Mouse (Mus musculus) embryo, embryonic 10.5 days (tissue): ENCODE results near the gene Clec18a.
"Not testable (repeated sequence)": the region's sequence is repeated elsewhere in the genome, so short reads cannot be mapped to it uniquely, and the experiment has no call there.

ENCODE experiments used
- DNase-seq: peaks from one replicate; pipeline ENCODE4 v3.0.0-alpha.2; 2015; ENCODE audit warnings: low spot score

The Clec18a gene

DNA sequence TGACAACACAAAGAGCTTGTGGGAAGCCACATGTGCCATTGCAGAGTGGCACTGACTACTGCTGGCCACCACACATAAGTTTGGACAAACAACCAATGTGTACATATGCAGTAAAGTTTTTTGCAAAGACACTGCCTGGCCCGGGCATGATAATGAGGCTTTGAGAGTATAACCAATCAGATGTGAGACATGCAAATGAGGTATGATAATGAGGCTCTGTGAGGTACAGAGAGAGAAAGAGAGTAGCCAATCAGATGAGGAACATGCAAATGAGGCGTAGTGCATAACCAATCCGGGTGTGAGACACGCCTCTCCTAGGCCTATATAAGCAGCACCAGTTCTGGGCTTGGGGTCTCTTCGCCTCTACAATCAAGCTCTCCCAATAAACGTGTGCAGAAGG, at the start of gene Clec18a:
Gene Clec18a (minus strand): TSS at position 101 of the 400 bp plus-strand sequence.
- DNase-seq = not testable (repeated sequence)

DNA sequence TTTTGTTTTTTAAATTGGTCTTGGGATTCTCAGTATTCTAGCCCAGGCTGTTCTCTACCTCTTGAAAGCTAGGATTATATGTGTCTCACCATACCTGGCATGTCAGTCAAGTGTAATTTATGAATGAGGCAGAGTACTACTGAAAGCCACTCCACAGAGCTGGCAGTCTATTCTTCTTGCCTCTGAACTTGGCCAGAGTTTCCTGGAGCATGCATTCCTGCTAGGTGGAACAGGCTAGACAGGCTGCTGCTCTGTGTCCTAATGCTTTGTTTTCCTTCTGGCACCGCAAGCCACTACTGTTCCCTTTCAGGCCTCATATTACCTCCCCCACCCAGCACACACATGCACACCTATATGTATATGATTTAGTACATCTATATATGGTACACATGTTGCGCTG, 38.5 kb upstream of the Clec18a start:
- DNase-seq = no peak

DNA sequence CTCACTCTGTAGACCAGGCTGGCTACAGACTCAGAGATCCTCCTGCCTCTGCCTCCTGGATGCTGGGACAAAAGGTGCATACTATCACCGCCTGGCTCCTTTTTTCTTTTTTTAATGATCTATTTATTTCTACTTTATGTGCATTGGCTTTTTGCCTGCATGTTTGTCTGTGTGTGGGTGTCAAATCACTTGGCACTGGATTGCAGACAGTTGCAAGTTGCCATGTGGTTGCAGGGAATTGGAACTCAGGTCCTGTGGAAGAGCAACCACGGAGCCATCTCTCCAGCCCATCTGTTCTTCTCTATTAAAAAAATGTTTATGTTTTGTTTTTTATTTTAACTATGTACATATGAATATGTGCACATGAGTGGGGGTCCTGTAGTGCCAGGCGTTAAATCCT, 27.3 kb upstream of the Clec18a start:
- DNase-seq = no peak

DNA sequence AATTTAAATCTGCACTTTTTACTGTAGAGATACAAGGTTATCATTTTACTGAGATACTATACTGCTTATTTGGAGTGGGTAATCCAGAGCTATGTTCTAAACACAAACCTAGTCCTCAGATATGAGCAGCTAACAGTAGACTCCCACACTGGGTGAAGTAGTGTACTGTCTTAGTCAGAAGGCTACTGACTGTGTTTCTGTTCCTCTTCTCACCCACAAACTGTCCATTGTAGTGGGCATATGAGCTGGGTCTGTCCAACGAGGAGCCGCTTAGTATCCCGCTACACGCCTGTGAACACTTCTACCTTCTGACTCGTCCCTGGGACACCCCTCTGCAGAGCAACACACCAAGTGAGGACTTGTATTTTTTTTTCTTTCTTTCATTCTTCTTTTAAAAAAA, 22.7 kb upstream of the Clec18a start:
- DNase-seq = no peak

DNA sequence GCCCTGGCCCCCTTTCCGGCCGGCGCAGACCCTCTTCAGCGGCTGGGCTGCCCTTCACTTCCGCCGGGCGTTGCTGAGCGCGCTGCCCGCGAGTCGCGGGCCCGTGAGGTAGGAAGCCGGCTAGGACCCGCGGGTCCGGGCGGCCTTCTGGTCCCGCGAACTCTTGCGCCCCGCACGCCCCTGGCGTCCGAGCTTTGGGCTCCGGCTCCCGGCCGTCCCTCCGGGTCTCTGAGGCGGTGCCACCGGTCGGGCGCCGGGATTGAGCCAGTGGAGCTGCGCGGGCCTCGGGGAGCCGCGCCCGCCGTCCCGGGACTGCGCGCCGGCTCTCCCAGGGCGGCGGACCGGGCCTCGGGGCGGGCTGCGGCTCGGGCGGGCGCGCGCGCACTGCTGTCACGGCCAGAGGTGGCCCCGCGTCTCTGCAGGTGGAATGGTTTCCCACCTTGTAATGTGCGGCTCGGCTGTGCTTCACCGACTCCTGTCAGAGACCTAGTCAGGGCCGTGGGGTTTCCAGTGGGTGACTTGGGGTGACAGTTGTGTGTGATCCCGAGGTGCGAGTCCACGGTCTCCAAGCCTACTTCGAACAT, 2.6 kb upstream of the Clec18a start:
- DNase-seq = not testable (repeated sequence)

DNA sequence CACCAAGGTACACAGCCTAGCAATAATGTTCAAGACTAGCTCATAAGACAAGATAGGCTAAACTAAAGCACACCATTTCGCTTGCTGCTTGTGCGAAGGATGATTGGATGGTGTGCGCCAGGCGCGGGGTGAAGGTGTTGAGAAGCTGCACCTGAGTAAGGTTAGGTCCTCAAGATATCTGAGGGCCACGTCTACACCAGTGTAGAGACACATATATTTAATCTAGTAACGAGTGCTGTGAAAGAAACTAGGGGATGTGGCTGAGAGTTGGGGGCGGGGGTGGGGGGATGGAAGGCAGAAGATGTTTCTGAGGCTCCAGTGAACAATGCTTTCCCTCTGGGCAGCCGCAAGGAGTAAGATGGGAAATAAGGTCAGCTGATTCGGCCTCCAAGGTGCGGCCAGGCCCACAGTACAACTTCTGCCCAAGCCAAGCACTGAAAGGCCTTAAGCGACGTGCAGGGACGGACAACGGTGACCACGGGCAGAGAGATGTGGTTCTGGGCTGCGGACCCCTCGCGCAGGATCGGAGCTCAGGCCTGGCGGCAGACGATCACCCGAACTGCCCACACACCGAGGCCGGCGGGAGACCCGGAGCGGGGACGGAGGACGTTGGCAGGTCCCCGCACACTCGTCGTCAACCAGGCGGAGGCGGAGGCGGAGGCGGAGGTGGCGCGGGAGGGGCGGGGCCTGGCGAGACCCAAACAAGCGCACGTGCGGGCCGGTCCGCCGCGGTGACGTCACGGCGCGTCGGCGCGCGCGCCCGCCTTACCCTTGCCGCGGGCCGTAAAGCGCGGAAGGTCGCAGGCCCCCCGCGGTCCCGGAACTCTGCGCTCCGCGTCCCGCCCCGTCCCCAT, 1.9 kb upstream of the Clec18a start, which contains the start of gene Pdpr:
Gene Pdpr (plus strand): TSS at position 766 of the 854 bp plus-strand sequence.
- DNase-seq = peak; percentile 87

DNA sequence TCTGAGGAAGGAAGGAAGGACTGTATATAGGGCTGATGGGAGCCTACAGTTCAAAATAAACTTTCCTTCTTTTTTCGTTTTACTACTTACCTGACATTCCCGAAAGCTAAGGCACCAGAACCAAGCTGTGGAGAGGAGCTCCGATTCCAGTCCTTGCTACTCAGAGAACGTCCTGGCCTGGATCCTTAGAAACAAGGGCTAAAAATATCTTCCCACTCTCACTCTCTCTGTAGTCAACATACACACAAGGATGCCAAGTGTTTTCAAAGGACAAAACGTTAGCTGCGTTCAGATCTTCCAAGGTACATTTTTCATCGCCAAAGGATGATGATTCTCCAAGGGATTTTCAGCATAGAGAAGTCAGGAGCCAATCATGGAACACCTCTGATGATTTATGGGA, 520 bp downstream of the Clec18a start:
- no peak for DNase-seq

DNA sequence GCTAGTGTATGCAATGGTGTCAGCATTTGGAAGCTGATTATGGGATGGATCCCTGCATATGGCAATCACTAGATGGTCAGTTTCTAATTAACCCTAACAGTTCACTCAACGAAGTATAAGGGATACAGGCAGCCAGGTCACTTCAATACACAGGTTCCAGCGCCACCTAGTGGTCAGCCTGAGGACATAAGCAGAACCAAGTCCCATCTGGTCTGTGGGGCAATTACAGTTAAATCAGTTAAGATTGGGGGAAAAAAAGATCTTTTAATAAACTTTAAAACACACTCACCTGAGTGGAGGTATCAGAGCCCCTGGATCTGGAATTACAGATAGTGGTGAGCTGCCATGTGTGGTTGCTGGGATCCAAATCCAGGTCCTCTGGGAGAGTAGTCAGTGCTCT, 2.1 kb downstream of the Clec18a start:
- DNase-seq = peak; percentile 88

DNA sequence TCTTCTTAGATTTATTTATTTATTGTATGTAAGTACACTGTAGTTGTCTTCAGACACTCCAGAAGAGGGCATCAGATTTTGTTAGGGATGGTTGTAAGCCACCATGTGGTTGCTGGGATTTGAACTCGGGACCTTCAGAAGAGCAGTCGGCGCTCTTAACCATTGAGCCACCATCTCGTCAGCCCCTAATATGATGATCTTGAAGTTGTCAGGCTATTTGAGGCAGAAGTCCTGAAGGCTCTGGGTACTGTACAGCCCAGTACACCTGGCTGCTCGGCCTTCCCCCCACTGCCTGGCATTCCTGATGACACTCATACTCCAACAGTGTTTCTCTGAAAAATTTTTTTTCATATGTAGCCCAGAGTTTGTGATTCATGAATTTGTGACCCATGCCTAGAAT, 8.3 kb downstream of the Clec18a start:
- DNase-seq = not testable (repeated sequence)

DNA sequence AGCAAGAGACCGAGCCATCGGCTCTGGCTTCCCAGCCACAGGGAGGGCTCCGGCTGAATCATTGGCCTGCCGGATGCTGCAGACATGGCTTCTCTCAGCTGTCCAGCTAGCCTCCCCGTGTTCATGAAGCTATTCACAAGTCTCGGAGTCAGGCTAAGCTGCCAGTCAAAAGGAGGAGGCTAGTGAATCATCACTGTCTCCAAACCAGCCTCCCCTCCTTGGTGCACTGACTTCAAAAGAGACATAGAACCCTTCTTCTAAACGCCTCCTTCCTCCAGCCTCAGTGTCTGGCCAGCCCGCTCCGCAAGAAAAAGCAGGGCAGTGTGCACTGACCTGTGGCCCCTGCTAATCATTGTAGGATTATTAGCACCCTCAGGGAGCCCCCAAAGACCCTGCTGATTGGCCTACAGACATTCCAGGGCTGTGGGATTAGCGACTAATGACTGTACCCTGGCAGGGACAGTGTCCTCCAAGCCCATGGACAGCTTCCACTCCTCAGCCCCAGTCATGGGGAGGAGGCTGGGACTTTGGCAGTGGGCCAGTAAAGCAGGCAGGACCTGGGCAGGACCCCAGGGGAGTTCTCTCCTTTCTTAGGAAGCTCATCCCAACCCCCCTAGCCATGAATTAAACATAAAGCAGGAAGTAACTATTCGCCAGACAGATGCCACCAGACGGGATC, 10.5 kb downstream of the Clec18a start:
- no peak for DNase-seq

DNA sequence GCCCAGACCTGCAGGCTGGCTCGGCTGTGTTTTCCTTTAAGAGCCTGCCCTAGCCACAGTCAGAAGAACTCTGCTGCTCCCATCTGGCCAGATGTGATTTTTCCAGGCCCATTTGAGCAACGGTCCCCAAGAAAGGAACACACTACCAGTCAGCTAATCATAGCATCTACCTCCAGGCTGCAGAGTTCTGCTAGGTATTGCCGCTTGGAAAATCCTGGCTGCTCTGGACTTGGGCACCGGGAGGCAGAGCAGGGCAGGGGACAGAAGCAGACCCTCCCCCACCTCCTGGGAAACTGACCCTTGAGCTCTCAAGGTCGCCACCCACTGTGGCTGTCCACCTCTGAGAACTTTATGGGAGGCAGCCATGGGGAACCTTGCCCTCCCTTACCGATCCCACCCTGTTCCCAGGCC, 12.4 kb downstream of the Clec18a start:
- peak; percentile 56 for DNase-seq

DNA sequence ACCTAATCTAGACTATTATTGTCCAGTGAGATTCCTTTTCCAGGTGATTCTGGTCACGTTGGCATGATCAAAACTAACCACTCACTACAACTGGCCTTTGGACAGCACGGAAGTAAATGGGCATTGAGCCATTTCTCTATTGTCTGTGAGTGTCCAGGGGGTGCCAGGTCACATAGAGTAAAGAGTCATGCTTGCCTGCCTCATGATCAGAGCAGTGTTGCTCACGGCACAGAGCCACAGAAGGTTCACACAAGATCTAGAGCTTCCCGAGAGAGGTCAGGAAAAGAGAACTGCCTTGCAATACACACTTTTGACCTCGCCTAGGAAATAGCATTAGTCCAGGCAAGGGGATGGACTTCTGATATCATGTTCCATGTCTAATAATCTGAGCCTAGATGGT, 12.8 kb downstream of the Clec18a start:
- no peak for DNase-seq

DNA sequence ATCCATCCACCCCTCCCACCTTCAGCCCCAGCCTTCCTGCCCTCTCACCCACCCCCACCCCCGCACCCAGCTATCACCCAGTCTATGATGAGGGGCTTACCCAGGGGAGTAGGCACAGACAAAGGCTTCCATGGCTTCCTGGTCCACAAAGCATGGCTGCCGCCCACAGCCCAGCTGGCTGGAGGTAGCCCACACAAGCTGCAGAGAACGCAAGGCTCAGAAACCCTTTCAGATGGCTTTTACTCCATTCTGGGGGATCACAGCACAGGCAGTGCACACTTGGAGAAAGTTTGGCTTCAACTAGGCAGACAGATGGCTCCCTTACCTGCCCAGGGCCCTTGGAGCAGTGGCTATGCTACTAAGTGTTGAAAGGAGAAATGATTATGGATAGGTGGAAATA, 16.3 kb downstream of the Clec18a start:
- no peak for DNase-seq

DNA sequence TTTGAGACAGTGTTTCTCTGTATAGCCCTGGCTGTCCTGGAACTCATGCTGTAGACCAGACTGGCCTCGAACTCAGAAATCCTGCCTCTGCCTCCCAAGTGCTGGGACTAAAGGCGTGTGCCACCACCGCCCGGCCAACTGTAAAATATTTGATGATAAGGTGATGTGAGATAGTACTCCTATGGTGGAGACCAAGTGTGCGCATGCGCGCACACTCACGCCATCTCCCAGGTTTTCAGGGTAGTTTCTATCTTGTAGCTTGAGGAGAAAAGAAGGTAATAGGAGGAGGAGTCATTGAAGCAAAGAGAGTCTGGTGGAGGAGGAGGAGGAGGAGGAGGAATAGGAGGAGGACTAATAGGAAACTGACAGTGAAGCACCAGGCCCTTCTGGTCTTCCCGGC, 23.6 kb downstream of the Clec18a start:
- DNase-seq = not testable (repeated sequence)

DNA sequence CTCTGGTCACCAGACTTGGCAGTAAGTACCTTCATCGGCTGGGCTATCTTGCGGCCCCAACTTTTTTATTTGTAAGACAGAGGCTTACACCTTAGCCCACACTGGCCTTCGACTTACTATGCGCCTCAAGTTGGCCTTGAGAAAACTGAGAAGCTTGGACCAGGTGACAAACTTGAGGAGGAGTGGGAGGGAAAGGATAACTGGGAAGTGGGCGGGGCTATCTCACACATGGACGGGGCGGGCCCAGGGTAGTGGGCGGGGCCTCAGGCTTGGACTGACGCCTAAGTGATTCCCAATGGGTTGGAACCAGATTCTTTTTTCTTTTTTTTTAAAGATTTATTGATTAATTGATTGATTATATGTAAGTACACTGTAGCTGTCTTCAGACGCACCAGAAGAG, 24.8 kb downstream of the Clec18a start:
- DNase-seq = peak; percentile 41

DNA sequence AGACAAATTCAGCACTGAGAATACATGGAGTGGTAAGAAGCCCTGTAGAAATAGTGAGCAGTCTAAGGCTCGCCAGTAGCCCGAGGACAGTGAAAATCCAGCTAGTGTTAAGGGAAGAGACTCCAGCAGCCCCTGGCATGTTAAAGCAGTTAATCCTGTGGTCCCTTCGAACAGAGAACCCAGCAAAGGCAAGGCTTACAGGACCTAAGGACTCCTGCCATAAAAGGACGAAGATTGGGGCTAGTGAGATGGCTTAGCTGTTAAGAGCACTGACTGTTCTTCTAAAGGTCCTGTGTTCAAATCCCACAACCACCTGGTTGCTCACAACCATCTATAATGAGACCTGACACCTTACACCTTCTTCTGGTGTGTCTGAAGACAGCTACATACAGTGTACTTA, 25.9 kb downstream of the Clec18a start:
- DNase-seq = no peak

DNA sequence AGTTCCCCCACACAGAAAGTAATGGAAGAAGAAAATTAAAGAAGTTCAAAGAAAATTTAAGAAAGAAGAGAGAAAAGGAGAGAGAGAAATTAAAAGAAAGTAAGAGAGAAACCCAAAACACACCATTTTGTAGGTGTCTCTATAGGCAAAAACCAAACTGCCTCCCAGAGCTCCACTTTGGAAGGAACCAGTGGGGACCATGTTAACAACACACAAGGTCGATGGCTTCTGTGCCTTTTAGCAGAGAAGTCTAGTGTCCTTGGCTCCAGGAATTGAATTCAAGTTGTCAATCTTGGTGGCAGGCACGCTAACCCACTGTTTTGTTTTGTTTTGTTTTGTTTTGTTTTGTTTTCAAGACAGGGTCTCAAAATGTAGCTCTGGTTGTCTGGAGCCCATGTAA, 29.3 kb downstream of the Clec18a start:
- peak; percentile 36 for DNase-seq

DNA sequence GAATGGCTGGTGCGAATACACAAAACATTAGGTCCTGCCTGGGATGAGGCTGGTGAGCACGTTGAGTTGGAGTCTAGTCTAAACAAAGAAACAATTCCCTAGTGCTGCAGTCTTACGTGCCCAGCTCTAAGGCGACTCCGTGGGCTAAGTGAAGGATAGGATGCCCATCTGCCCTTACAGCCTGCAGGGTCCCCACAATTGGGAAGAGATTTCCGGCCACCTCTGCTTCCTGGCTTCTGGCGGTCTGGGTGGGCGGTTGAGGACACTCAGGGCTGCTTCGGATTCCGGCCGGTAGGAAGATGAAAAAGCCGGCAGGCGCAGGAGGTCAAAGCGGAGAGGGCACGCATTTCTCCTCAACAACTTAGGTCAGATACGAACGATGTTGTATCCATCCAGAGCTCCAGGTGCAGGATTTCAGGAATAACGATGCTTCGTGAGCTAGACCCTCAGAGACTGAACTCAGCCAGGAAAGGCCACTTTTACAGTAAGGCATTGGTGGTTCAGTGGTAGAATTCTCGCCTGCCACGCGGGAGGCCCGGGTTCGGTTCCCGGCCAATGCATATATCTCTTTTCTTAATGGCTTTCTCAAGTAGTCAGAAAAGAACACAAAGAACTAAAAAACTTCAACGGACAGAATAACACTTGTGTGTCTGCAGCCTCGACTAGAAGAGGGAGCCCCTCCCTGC, 30.0 kb downstream of the Clec18a start:
- DNase-seq = peak; percentile 95

DNA sequence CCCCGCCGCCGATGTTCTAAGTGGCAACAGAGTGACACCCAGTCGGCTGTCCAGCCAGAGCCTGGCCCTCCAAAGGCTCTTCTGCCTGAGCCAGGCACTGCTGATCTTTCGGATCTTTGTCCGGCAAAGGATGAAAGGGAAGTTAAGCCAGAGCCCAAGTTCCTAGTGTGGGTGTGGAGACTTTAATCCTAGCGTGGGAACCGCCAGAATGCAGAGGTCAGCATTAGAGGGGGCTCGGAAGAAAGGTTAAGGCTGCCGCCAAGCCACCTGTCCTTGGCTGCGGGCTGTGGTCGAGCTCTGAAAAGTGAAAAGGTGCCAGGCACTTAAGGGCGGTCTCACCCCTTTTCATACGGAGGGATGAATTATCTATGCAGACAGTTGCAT, 30.5 kb downstream of the Clec18a start:
- DNase-seq = peak; percentile 56

DNA sequence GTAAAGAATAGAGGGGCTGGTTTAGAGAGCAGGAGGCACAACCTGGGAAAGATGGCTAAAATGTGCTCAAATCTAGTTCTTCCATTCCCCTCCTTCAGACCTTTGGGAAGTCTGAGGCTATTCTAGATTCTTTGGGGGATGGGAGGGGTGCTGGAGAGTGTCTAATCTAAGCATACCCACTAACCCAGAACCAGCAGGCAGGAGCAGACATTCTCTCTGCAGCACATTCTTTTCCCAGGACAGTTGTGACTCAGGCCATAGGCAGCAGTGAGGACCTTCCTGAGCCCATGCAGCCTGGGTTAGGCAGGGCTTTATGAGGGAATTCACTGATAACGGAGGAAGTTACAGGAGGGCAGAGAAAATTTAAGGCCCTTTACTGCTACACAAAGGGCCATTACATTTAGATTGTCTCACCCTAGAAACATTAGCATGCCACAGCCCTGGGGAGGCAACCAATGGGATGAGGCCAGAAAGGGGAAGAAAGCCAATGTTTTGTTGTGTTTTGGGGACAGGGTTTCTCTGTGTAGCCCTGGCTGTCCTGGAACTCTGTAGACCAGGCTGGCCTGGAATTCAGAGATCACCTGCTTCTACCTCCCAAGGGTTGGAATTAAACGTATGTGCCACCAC, 33.2 kb downstream of the Clec18a start:
- DNase-seq = no peak

DNA sequence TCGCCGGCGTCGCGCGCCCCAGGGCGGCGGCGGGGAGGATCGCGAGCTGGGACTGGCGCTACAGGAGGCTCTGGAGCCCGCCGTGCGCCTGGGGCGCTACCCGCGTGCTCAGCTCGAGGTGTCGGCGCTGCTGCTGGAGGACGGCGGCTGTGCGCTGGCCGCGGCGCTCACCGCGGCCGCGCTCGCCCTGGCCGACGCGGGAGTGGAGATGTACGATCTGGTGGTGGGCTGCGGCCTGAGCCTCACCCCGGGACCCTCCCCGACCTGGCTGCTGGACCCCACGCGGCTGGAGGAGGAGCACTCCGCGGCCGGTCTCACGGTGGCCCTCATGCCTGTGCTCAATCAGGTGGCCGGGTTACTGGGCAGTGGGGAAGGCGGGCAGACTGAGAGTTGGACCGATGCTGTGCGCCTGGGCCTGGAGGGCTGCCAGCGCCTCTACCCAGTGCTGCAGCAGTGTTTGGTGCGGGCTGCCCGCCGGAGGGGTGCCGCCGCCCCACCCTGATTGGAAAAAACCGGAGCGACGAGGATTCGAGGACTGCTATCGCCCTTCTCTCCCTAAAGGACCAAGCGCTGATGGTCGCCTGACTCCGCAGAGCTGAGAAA, 35.4 kb downstream of the Clec18a start:
- peak; percentile 29 for DNase-seq
